Mouse (Mus musculus) olfactory bulb, adult 2 months (tissue): ENCODE data around the gene Duox2.

Experiments used
- CTCF ChIP-seq: fragments of 200-500 bp; IDR thresholded peaks from 2 replicates; pipeline ENCODE4 v1.5.1; 2012; ENCODE audit warnings: low read depth, mild to moderate bottlenecking, low read length, moderate library complexity; ENCODE audit not compliant: insufficient read depth
- POLR2A ChIP-seq: fragments of 200-500 bp; IDR thresholded peaks from 2 replicates; pipeline ENCODE4 v1.6.1; 2012; ENCODE audit warnings: mild to moderate bottlenecking, low read depth, low read length, moderate library complexity; ENCODE audit not compliant: insufficient read depth

- TF ChIP-seq CTCF: peak; percentile 59; the same call in 1 of the 2 replicates
- TF ChIP-seq POLR2A: no peak
These were observed 14.6 kb upstream of the Duox2 start for GRCm38 (mm10) chr2:122312722-122313417.
